Mouse (Mus musculus): ENCODE measurements around the gene Ear6. TPM values are rescaled to one million over a fixed set of nuclear protein-coding genes. Genes with fewer than 3 reads are reported as not detected.

Gene Ear6
- total RNA-seq, 4 experiments from 2014 or later = not detected

DNA sequence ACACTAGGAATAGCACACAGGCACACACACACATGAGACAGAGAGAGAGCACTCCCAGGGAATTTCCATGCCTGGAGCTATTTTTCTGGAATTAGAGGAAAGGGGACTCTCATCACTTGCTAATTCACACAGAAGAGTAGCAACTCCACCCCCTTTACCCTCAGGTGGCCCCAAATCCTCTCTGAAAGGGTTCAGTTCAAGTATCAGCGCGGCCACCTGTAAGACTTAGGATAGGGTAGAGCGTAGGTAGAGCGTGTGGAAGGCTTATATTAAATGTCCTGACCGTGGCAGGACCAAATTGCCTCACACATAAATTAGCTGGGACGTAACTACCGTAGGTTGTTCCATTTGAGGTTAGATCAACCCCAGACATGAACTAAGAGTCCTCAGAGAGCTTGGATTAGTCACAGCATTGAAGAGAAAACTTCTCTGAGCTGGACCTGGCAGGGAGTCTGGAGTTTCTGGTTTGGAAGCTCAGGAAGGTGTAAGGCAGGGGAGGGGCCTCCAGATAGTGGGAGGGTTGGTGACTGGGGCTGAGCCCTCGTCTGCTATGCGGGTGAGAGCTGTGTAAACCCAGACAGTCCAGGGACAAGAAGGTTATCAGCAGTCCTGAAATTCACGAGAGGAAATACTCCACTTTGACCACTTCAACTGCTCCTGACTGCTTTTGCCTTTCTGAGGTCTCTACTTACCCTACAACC is 39.7 kb downstream of the Ear6 start:
- DNase-seq (ENCODE audit: low spot score in 2 of 2) = no peak

DNA sequence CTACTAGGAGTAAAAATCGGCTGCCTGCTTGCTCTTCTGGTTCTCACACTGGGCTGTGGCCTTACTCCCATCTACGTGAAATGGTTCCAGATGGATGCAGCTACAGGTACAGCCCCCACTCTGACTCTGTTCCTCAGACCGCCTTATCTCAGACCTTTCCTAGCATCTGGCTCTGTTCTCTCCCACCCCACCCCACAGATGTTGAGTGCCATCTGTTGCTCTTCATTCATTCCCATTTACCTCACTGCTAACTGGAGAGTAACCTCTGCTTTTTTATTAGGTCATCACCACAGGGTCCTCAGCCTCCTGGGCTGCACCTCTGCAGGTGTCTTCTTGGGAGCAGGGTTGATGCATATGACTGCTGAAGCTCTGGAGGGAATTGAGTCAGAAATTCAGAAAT is 40.3 kb downstream of the Ear6 start:
- DNase-seq (ENCODE audit: low spot score in 2 of 2) = no peak

GRCm38 (mm10) chr14:51895071-51895470 is 41.6 kb downstream of the Ear6 start:
- no peak for DNase-seq (ENCODE audit: low spot score in 2 of 2)

- no peak for DNase-seq (ENCODE audit: low spot score in 2 of 2)
Measured at GRCm38 (mm10) chr14:51896019-51896418, 42.5 kb downstream of the Ear6 start.

GRCm38 (mm10) chr14:51896539-51897170 is 43.2 kb downstream of the Ear6 start:
- no peak for DNase-seq (ENCODE audit: low spot score in 2 of 2)

GRCm38 (mm10) chr14:51899351-51899750 is 45.9 kb downstream of the Ear6 start:
- DNase-seq (ENCODE audit: low spot score in 2 of 2) = no peak

DNA sequence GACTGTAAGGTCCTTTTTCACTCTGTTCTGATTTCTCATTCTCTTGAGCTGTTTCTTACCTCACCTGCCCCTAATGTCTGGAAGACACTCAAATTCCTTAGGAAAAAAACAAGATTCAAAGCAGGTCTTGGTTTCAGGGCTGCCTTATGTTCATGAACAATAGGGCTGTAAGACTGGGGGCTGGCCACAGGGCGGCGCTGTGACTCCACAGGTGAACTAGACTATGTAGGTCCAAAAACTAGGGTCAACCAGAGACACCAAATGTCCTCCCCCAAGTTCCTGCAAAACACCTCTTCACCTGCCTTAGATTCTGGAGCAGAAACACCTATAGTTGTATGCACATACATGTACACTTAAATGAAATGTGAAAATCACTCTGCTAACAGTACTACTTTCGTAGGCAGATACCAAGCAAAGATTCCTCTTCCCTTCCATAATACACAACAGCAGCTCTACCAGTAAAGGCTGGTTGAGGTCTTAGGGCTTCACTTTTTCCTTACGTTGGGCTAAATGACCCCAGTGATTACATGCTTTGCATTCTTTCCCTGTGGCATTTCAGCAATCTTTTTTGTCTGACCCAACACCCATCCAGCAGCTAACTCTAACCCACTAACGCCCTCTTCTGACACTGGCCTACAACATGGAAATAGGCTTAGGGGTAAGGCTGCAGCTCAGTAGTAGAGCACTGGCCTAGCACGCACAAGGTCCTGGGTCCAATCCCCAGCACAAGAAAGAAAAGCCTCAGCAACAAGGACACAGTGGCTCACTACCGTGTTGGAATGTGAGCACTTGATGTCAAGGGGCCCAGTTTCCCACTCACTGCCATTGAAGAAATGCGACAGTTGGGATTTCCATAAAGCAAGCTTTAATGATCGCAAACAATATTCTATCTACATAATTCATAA is 49.6 kb downstream of the Ear6 start:
- DNase-seq (ENCODE audit: low spot score in 2 of 2) = peak; percentile 40 to 58

GRCm38 (mm10) chr14:51903782-51904181 is 50.3 kb downstream of the Ear6 start:
- DNase-seq (ENCODE audit: low spot score in 2 of 2) = no peak

Small RNA genes lying within 50 kb of the gene (microRNA-seq; reads per million reads assigned to microRNA genes)
- gene Gm27375 = not detected

Other genes starting within 250 kb of the Ear6 start
- not detected for gene Gm17078, start 242.4 kb upstream of the Ear6 start, total RNA-seq (2022)
- gene Gm4181, start 218.0 kb upstream of the Ear6 start, total RNA-seq (2022) = not detected
- not detected for gene Gm17079, start 158.2 kb upstream of the Ear6 start, total RNA-seq (2022)
- not detected for gene Gm5800, start 136.5 kb upstream of the Ear6 start, total RNA-seq (2022)
- not detected for gene Ang4, start 80.1 kb upstream of the Ear6 start, total RNA-seq (2022)
- not detected for gene AY358078, start 53.7 kb upstream of the Ear6 start, total RNA-seq (2022)
- gene Mettl17, start 31.1 kb downstream of the Ear6 start, total RNA-seq (2022) = 10 to 100 TPM in 3 of 4 experiments, 1 to 10 TPM in 1; 8.6 to 14.7 (median 12.3) TPM
- gene Slc39a2, start 39.2 kb downstream of the Ear6 start, total RNA-seq (2022) = under 1 TPM; 0.11 to 0.48 (median 0.33) TPM
- gene Ndrg2, start 60.5 kb downstream of the Ear6 start, total RNA-seq (2022) = 1,000 to 10,000 TPM; 1,880 to 2,007 (median 1,939) TPM
- 1 to 10 TPM in 3 of 4 experiments, under 1 TPM in 1; 0.92 to 1.7 (median 1.7) TPM for gene Tppp2, start 64.7 kb downstream of the Ear6 start, total RNA-seq (2022)
- not detected for gene Rnase13, start 69.1 kb downstream of the Ear6 start, total RNA-seq (2022)
- 1 to 10 TPM; 5.7 to 9.4 (median 6.2) TPM for gene Arhgef40, start 131.0 kb downstream of the Ear6 start, total RNA-seq (2022)
- 1 to 10 TPM in 3 of 4 experiments, under 1 TPM in 1; 0.60 to 1.4 (median 1.2) TPM for gene Tmem253, start 162.0 kb downstream of the Ear6 start, total RNA-seq (2022)
- gene Zfp219, start 167.0 kb downstream of the Ear6 start, total RNA-seq (2022) = 10 to 100 TPM in 3 of 4 experiments, 1 to 10 TPM in 1; 9.9 to 14.0 (median 13.0) TPM
- gene Olfr221, start 188.8 kb downstream of the Ear6 start, total RNA-seq (2022) = not detected